Mouse (Mus musculus): ENCODE measurements around the gene Pomgnt2. TPM values are rescaled to one million over a fixed set of nuclear protein-coding genes. Genes with fewer than 3 reads are reported as not detected.

Gene Pomgnt2
- total RNA-seq, 2 experiments from 2014 or later = 43.2 to 43.4 TPM

- no peak for DNase-seq (ENCODE audit: low spot score in 2 of 2)
Measured at GRCm38 (mm10) chr9:121974141-121974986, 22.5 kb downstream of the Pomgnt2 start.

- DNase-seq (ENCODE audit: low spot score in 2 of 2) = no peak
Measured at GRCm38 (mm10) chr9:121973207-121973606, 23.7 kb downstream of the Pomgnt2 start.

GRCm38 (mm10) chr9:121969841-121970381 is 27.0 kb downstream of the Pomgnt2 start:
- no peak for DNase-seq (ENCODE audit: low spot score in 2 of 2)

GRCm38 (mm10) chr9:121968258-121968657 is 28.7 kb downstream of the Pomgnt2 start:
- no peak for DNase-seq (ENCODE audit: low spot score in 2 of 2)

GRCm38 (mm10) chr9:121964941-121965340 is 32.0 kb downstream of the Pomgnt2 start:
- DNase-seq (ENCODE audit: low spot score in 2 of 2) = no peak

GRCm38 (mm10) chr9:121959966-121960635 is 36.8 kb downstream of the Pomgnt2 start:
- DNase-seq (ENCODE audit: low spot score in 2 of 2) = no peak

- DNase-seq (ENCODE audit: low spot score in 2 of 2) = no peak
Measured at GRCm38 (mm10) chr9:121952596-121952995, 44.3 kb downstream of the Pomgnt2 start.

- no peak for DNase-seq (ENCODE audit: low spot score in 2 of 2)
Measured at GRCm38 (mm10) chr9:121951114-121951423, 45.8 kb downstream of the Pomgnt2 start.

GRCm38 (mm10) chr9:121950418-121951113 is 46.3 kb downstream of the Pomgnt2 start, which contains the start of gene Fam198a:
Gene Fam198a, plus strand, starts transcription at chr9:121950988.
- no peak for DNase-seq (ENCODE audit: low spot score in 2 of 2)

- no peak for DNase-seq (ENCODE audit: low spot score in 2 of 2)
Measured at GRCm38 (mm10) chr9:121948431-121948830, 48.5 kb downstream of the Pomgnt2 start.

GRCm38 (mm10) chr9:121947784-121948183 is 49.1 kb downstream of the Pomgnt2 start:
- DNase-seq (ENCODE audit: low spot score in 2 of 2) = peak; percentile 80 to 82

GRCm38 (mm10) chr9:121943628-121944027 is 53.3 kb downstream of the Pomgnt2 start:
- no peak for DNase-seq (ENCODE audit: low spot score in 2 of 2)

- no peak for DNase-seq (ENCODE audit: low spot score in 2 of 2)
Measured at GRCm38 (mm10) chr9:121943005-121943404, 53.9 kb downstream of the Pomgnt2 start.

GRCm38 (mm10) chr9:121937944-121938355 is 59.0 kb downstream of the Pomgnt2 start:
- no peak for DNase-seq (ENCODE audit: low spot score in 2 of 2)

GRCm38 (mm10) chr9:121937451-121937864 is 59.5 kb downstream of the Pomgnt2 start:
- DNase-seq (ENCODE audit: low spot score in 2 of 2) = no peak

GRCm38 (mm10) chr9:121936952-121937351 is 60.0 kb downstream of the Pomgnt2 start:
- no peak for DNase-seq (ENCODE audit: low spot score in 2 of 2)

GRCm38 (mm10) chr9:121934856-121935255 is 62.1 kb downstream of the Pomgnt2 start:
- no peak for DNase-seq (ENCODE audit: low spot score in 2 of 2)

Measured in left cerebral cortex, adult 18-20 months (tissue).